Mouse (Mus musculus): ENCODE data around the gene Slc51b. TPM values are rescaled to one million over a fixed set of nuclear protein-coding genes. Genes with fewer than 3 reads are reported as not detected.

Slc51b gene
- not detected for total RNA-seq (2021)

DNA sequence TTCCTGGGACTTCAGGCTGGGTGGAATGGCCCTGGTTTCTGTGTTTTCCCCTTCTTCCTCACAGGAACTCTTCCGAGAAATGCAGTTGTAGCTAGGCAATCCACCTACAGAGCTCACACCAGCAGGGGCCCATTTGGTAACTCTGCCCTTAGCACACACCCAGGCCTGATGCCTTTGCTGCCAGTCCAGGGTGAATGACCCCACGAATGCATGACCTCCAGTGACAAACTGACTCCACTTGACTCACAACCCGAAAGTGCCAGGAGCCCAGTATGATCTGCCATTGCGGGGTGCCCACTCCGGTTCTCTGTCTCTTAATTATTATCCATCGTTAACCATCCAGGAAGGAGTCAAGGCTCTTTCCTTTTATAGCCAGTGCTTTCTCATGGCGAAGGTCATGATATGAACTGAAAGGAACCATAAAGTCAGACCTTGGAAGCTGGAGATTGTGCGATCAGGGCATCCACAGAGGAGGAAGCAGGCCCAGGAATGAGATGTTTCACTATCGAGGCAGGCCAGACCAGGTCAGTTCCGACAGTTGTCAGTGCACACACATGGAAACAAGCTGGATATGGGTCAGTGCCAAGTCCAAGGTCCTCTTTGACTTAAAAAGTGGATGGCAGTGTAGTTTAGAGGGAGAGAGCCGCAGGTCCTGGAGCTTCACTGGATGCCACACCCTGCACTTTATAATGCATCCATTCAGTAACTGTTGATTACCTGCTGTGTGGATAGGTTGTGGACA is at the start of gene Slc51b:
Slc51b (minus strand) TSS at position 196 of the 742 bp plus-strand sequence.
- DNase-seq (ENCODE audit: extremely low spot score in 1 of 2, low spot score in 1 of 2): no peak

GRCm38 (mm10) chr9:65467686-65468085 is 44.9 kb upstream of the Slc51b start:
- no peak for DNase-seq (ENCODE audit: extremely low spot score in 1 of 2, low spot score in 1 of 2)

DNA sequence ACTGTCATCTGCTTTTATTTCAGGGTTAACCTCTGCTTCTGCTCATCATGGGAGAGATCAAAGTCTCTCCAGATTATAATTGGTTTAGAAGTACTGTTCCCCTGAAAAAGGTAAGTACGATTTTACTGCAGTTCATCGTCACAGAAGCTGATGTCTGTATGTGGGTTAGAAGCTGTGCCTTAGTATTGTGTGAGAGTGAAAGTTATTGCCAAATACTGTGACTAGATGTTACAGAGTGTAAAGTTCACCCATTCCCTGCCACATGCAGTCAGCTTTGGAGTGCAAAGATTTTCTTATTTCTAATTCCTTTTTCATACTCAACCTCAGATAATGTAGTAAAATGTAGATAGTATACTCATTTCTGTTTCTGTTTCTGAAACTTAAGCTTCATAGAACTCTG is 42.5 kb upstream of the Slc51b start:
- no peak for DNase-seq (ENCODE audit: extremely low spot score in 1 of 2, low spot score in 1 of 2)

DNA sequence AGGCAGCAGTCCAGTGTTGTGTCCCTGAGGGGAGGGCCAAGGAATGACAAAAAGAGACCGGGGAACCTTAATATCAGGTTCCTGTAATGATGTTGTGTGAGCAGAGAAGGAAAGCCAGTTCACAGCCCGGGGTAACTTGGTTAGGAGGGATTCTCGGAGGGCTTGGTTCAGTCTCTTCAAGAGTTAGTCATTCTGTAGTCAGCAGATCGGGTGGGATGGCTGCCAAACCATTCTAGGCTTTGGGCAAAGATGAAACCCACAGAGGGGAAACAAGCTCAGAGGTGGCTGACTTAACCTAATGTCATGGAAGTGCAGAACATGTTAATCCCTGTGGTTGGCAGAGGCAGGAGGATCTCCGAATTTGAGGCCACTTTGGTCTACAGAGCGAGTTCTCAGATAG is 41.4 kb upstream of the Slc51b start:
- peak in 1 of 2 experiments; percentile 18 for DNase-seq (ENCODE audit: extremely low spot score in 1 of 2, low spot score in 1 of 2)

DNA sequence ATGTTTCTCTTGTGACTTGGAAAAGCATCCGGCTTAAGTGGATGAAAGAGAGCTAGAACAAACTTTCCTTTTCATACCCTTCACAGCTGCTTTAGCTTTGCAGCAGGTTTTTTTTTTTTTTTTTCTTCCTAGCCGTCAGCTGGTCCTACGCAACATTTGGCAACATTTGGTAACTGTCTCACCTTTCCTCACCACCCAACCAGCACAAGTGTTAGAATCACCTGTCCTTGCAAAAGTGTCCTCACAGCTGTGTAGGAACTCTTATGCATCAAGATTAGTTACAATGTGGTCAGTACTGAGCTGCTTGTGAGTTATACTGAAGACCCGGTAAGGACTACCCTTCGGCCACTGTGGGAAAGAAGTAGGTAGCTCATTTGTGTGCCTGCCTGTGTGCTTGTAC is 39.8 kb upstream of the Slc51b start:
- no peak for DNase-seq (ENCODE audit: extremely low spot score in 1 of 2, low spot score in 1 of 2)

- peak; percentile 91 to 93 for DNase-seq (ENCODE audit: extremely low spot score in 1 of 2, low spot score in 1 of 2)
These were observed 38.1 kb upstream of the Slc51b start, which contains the start of gene Spg21 for GRCm38 (mm10) chr9:65460732-65461442. Gene Spg21 (plus strand): TSS chr9:65460947.

DNA sequence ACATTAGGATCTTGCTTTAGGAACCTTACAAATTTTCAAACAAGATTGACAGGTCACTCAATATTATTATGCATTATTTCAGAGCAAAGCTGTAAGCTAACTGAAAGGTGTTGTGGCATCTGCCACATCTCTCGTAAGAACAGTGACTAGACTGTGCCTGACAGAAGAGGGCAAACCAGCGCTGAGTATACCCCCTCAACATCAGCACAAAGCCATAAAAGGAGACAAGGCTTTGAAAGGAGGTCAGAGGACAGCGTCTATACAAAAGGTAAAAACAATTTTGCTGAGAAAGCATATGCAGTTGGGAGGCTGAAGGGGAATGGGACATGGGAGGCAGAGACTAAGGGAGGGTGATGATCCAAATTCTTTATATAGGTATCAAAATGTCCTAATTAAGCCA is 37.4 kb upstream of the Slc51b start:
- DNase-seq (ENCODE audit: extremely low spot score in 1 of 2, low spot score in 1 of 2): no peak

GRCm38 (mm10) chr9:65458975-65459374 is 36.2 kb upstream of the Slc51b start:
- no peak for DNase-seq (ENCODE audit: extremely low spot score in 1 of 2, low spot score in 1 of 2)

DNA sequence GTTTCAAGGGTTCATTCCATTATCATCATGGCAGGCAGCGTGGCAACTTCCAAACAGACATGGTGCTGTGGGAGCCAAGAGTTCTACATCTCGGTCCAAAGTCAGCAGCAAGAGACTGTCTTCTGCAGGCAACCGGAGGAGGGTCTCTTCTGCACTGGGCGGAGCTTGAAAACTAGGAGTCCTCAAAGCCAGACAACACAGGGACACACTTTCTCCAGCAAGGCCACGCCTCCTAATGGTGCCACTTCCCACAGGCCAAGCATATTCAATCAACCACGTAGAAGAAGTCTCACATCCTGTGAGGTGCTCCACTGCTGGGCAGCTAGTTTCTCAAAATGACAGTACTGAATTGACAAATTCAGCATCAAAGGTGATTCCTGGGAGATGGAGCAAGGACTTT is 25.2 kb upstream of the Slc51b start:
- DNase-seq (ENCODE audit: extremely low spot score in 1 of 2, low spot score in 1 of 2): no peak

DNA sequence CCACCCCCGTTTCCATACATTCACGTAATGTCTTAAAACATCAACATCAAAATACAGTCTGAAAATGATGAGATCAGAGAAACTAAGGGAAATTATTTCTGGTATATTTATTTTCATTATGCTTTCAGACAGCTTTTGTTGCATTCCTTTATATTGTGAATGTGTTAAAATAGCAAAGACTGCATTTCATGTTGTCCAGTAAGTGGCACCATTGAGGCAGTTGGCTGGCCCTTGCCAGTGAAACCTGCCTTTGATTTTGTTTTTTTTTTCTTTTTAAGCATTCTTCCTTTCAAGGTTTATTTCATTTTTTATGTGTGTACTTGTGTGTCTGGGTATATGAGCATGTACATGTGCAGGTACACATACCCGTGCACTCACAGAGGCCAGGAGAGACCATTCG is 21.9 kb upstream of the Slc51b start:
- no peak for DNase-seq (ENCODE audit: extremely low spot score in 1 of 2, low spot score in 1 of 2)

- DNase-seq (ENCODE audit: extremely low spot score in 1 of 2, low spot score in 1 of 2): peak; percentile 76 to 83
These were observed 13.0 kb upstream of the Slc51b start, which contains the start of gene Mtfmt for GRCm38 (mm10) chr9:65435671-65436301. Gene Mtfmt (plus strand): TSS chr9:65435782.

- no peak for DNase-seq (ENCODE audit: extremely low spot score in 1 of 2, low spot score in 1 of 2)
These were observed 12.5 kb upstream of the Slc51b start for GRCm38 (mm10) chr9:65435211-65435610.

- DNase-seq (ENCODE audit: extremely low spot score in 1 of 2, low spot score in 1 of 2): peak in 1 of 2 experiments; percentile 24
These were observed 11.4 kb upstream of the Slc51b start for GRCm38 (mm10) chr9:65434140-65434539.

- peak; percentile 76 to 93 for DNase-seq (ENCODE audit: extremely low spot score in 1 of 2, low spot score in 1 of 2)
These were observed 9.5 kb upstream of the Slc51b start for GRCm38 (mm10) chr9:65432236-65432635.

DNA sequence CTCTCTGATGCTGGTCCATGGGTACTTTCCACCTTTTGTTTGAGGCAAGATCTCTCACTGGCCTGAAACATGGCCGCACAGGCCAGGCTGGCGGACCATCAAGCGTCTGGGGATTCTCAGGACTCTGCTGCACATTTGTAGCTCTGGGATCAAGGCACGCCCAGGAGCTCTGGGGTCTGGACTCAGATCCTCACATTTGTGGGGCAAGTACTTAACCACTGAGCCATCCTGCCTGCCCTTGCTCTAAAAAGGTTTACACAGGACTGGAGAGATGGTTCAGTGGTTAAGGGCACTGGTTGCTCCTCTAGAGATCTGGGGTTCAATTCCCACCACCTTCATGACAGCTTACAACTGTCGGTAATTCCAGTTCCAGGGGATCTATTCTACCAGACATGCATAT is 8.2 kb upstream of the Slc51b start:
- no peak for DNase-seq (ENCODE audit: extremely low spot score in 1 of 2, low spot score in 1 of 2)

GRCm38 (mm10) chr9:65430401-65430800 is 7.6 kb upstream of the Slc51b start:
- DNase-seq (ENCODE audit: extremely low spot score in 1 of 2, low spot score in 1 of 2): no peak

GRCm38 (mm10) chr9:65428003-65428402 is 5.2 kb upstream of the Slc51b start:
- DNase-seq (ENCODE audit: extremely low spot score in 1 of 2, low spot score in 1 of 2): no peak

DNA sequence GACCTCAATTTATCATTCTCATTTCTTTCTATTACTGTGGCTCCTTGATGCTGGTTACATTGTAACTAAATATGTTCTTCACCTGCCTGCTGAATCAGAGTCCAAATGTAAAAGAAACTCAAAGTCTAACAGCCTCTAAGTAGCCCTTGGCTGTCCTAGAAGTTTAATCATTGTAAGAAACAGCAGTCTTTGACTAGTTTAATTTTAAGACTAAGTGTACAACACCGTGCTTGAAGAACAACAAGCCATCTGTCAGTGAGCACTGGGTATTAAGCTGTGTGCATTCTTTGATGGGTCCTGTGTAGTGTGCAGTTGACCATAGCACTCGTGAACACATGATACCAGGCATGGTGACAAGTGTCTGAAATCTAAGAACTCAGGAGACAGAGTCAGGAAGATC is 4.8 kb upstream of the Slc51b start:
- no peak for DNase-seq (ENCODE audit: extremely low spot score in 1 of 2, low spot score in 1 of 2)

GRCm38 (mm10) chr9:65424393-65424792 is 1.6 kb upstream of the Slc51b start:
- no peak for DNase-seq (ENCODE audit: extremely low spot score in 1 of 2, low spot score in 1 of 2)

DNA sequence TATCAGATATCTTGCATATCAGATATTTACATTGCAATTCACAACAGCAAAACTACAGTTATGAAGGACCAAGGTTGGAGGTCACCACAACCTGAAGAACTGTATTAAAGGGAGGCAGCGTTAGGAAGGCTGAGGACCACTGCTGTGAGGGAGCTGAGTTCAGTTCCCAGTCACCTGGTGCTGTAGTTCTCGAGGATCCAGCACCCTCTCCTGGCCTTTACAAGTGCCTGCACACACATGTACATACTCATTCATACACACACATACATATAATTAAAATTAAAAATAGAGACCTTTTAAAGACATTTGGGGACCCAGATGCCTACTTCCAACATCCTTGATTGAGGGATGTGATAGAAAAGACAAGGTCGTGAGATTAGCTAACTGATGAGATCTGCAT is 3.1 kb downstream of the Slc51b start:
- DNase-seq (ENCODE audit: extremely low spot score in 1 of 2, low spot score in 1 of 2): no peak

- no peak for DNase-seq (ENCODE audit: extremely low spot score in 1 of 2, low spot score in 1 of 2)
These were observed 5.0 kb downstream of the Slc51b start for GRCm38 (mm10) chr9:65417738-65418137.

Measured in layer of hippocampus, postnatal 25 days (tissue).